Mouse (Mus musculus) heart, adult 2 months (tissue): ENCODE results near the gene Tnfrsf26.
"Not testable (repeated sequence)": the region's sequence is repeated elsewhere in the genome, so short reads cannot be mapped to it uniquely, and the experiment has no call there.

Experiments used
- CTCF ChIP-seq: fragments of 200-600 bp; IDR thresholded peaks from 2 replicates; pipeline ENCODE4 v1.8.1; 2022; ENCODE audit warnings: antibody characterized with exemption, mild to moderate bottlenecking, moderate library complexity
- POLR2A ChIP-seq: fragments of 200-500 bp; IDR thresholded peaks from 2 replicates; pipeline ENCODE4 v1.6.1; 2011; ENCODE audit warnings: mild to moderate bottlenecking, low read depth, low read length, control low read depth; ENCODE audit not compliant: insufficient read depth

DNA sequence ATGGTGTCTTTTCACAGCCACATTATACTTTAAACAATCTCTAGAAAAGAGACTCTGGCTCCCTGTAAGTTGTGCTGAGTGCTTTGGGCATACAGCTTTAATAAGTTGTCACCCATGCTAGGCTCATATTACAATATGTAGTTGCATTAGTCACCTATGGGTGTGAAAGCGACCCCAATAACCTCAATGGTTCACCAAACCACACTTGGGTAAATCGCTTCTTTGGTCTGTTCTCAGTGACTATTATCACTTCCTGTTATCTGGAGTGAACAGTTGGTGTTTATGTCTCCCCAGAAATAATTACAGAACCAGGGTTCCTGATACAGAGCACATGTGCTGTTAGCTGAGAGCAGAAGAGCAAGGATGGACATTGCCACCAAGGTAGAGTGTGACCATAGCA lies 15.4 kb upstream of the Tnfrsf26 start:
- TF ChIP-seq POLR2A, CTCF: not testable (repeated sequence)
